Mouse (Mus musculus) heart, postnatal 25 days (tissue): ENCODE measurements around the gene Klf2. TPM values are rescaled to one million over a fixed set of nuclear protein-coding genes. Genes with fewer than 3 reads are reported as not detected.

Experiments
- DNase-seq: peaks from one replicate; pipeline ENCODE4 v3.0.0; 2022; ENCODE audit warnings: low spot score
- intact Hi-C: fragments of 180-260 bp; cut with DNase I; formaldehyde crosslinking; loops from one replicate; pipeline ENCODE4 v1.15.1; 2025
- total RNA-seq, 2 experiments: library from RNA; stranded (reverse); gene quantifications; 2 replicates each; pipeline ENCODE4 v1.2.3; 2021

Gene Klf2
- total RNA-seq, 2 experiments from 2014 or later: 48.2 to 62.5 TPM

- intact Hi-C loops: loop anchor here (2.0 to 5.0 kb wide), 2 partner anchors 40 to 57 kb away; no protein-coding TSS in a partner anchor
- DNase-seq: peak; percentile 27
Measured at GRCm38 (mm10) chr8:72324708-72325107, 5.9 kb downstream of the Klf2 start.

- intact Hi-C loops: no loop called here
- DNase-seq: no peak
Measured at GRCm38 (mm10) chr8:72329116-72329515, 10.3 kb downstream of the Klf2 start.

- intact Hi-C loops: no loop called here
- DNase-seq: no peak
Measured at GRCm38 (mm10) chr8:72330806-72331516, 12.1 kb downstream of the Klf2 start.

GRCm38 (mm10) chr8:72331631-72332030 is 12.8 kb downstream of the Klf2 start:
- no peak for DNase-seq
- intact Hi-C loops: no loop called here

- no peak for DNase-seq
- intact Hi-C loops: no loop called here
Measured at GRCm38 (mm10) chr8:72333429-72334143, 14.8 kb downstream of the Klf2 start.

- intact Hi-C loops: no loop called here
- no peak for DNase-seq
Measured at GRCm38 (mm10) chr8:72334144-72334641, 15.4 kb downstream of the Klf2 start.

GRCm38 (mm10) chr8:72336273-72336672 is 17.4 kb downstream of the Klf2 start:
- no peak for DNase-seq
- intact Hi-C loops: loop anchor here (2.0 kb wide), 1 partner anchor 29 kb away; no protein-coding TSS in a partner anchor

- intact Hi-C loops: loop anchor here (2.0 kb wide), 1 partner anchor 28 kb away; no protein-coding TSS in a partner anchor
- no peak for DNase-seq
Measured at GRCm38 (mm10) chr8:72337034-72337433, 18.2 kb downstream of the Klf2 start.

GRCm38 (mm10) chr8:72342556-72343300 is 23.9 kb downstream of the Klf2 start:
- intact Hi-C loops: no loop called here
- no peak for DNase-seq

- intact Hi-C loops: no loop called here
- no peak for DNase-seq
Measured at GRCm38 (mm10) chr8:72343725-72344124, 24.9 kb downstream of the Klf2 start.

GRCm38 (mm10) chr8:72347553-72347952 is 28.7 kb downstream of the Klf2 start:
- no peak for DNase-seq
- intact Hi-C loops: no loop called here

- DNase-seq: no peak
- intact Hi-C loops: no loop called here
Measured at GRCm38 (mm10) chr8:72348114-72348513, 29.3 kb downstream of the Klf2 start.

- intact Hi-C loops: no loop called here
- DNase-seq: no peak
Measured at GRCm38 (mm10) chr8:72348956-72349355, 30.1 kb downstream of the Klf2 start.

- no peak for DNase-seq
- intact Hi-C loops: no loop called here
Measured at GRCm38 (mm10) chr8:72349838-72350237, 31.0 kb downstream of the Klf2 start.

GRCm38 (mm10) chr8:72350727-72351126 is 31.9 kb downstream of the Klf2 start:
- no peak for DNase-seq
- intact Hi-C loops: no loop called here

- no peak for DNase-seq
- intact Hi-C loops: loop anchor here (2.0 kb wide), 1 partner anchor 13 kb away; no protein-coding TSS in a partner anchor
Measured at GRCm38 (mm10) chr8:72351405-72352005, 32.7 kb downstream of the Klf2 start.

- DNase-seq: no peak
- intact Hi-C loops: loop anchor here (2.0 kb wide), 1 partner anchor 14 kb away; no protein-coding TSS in a partner anchor
Measured at GRCm38 (mm10) chr8:72352951-72353699, 34.3 kb downstream of the Klf2 start.

GRCm38 (mm10) chr8:72353700-72354045 is 34.8 kb downstream of the Klf2 start:
- no peak for DNase-seq
- intact Hi-C loops: loop anchor here (2.0 kb wide), 1 partner anchor 15 kb away; no protein-coding TSS in a partner anchor

GRCm38 (mm10) chr8:72354272-72354671 is 35.4 kb downstream of the Klf2 start:
- no peak for DNase-seq
- intact Hi-C loops: no loop called here
